Comparison of ENCODE assay signal across 8 mouse cellular contexts in genomic region chr6:136857186-136857872, GRCm38 (mm10). TPM values are rescaled to one million over a fixed set of nuclear protein-coding genes. Genes with fewer than 3 reads are reported as not detected.
DNase-seq lines count a peak whose midpoint lies in the region; ATAC-seq and TF ChIP-seq lines count a peak whose summit lies in the region.

Gene Art4, minus strand, starts transcription at chr6:136857733.

- H3K9ac ChIP-seq in heart, embryonic 11.5 days (ENCODE audit: low read depth, low read length) = peak within 1 kb of the TSS; percentile 75
- H3K9ac ChIP-seq in limb, embryonic 14.5 days (ENCODE audit: low read depth, low read length, severe bottlenecking) = no peak within 1 kb of the TSS; the same call in 1 of the 2 replicates
- no peak within 1 kb of the TSS for H3K9ac ChIP-seq in forebrain, postnatal 0 days

- peaks cover 14% of the 10 kb centered on the region; the same call in 1 of the 2 replicates for H3K27me3 ChIP-seq in E14TG2a.4 (ENCODE audit: insufficient read depth, low read length)
- H3K27me3 ChIP-seq in heart, embryonic 11.5 days (ENCODE audit: control insufficient read depth, insufficient read depth, low read length) = no peaks in the 10 kb centered on the region
- no peaks in the 10 kb centered on the region for H3K27me3 ChIP-seq in limb, embryonic 14.5 days (ENCODE audit: control insufficient read depth, insufficient read depth, low read length)
- H3K27me3 ChIP-seq in forebrain, postnatal 0 days (ENCODE audit: insufficient read depth, low read length) = peaks cover 6% of the 10 kb centered on the region; the same call in 1 of the 2 replicates
- no peaks in the 10 kb centered on the region for H3K27me3 ChIP-seq in cerebellum, adult 2 months (ENCODE audit: control insufficient read depth, insufficient read depth, low read length)

- no peaks in the 10 kb centered on the region for H3K9me3 ChIP-seq in E14TG2a.4 (ENCODE audit: low read length)
- no peaks in the 10 kb centered on the region for H3K9me3 ChIP-seq in heart, embryonic 11.5 days (replicated peaks; ENCODE audit: control insufficient read depth, low read length)
- H3K9me3 ChIP-seq in limb, embryonic 14.5 days (ENCODE audit: control insufficient read depth, low read length) = no peaks in the 10 kb centered on the region
- no peaks in the 10 kb centered on the region for H3K9me3 ChIP-seq in forebrain, postnatal 0 days (ENCODE audit: low read length)

- peak; percentile 87 for ATAC-seq in heart, embryonic 11.5 days (replicated peaks; ENCODE audit: insufficient number of reproducible peaks, low FRiP score, low TSS enrichment)
- ATAC-seq in limb, embryonic 14.5 days (ENCODE audit: low FRiP score, low read depth) = no peak
- ATAC-seq in forebrain, postnatal 0 days = no peak

- H3K27ac ChIP-seq in heart, embryonic 11.5 days (ENCODE audit: low read depth, low read length) = peak within 1 kb of the TSS; percentile 97
- 0 out of 2 replicates have a peak within 1 kb of the TSS, but pooled peaks have one; percentile 28 for H3K27ac ChIP-seq in limb, embryonic 14.5 days (replicated peaks; ENCODE audit: low read depth, low read length)
- no peak within 1 kb of the TSS for H3K27ac ChIP-seq in forebrain, postnatal 0 days (ENCODE audit: low read depth, low read length)
- H3K27ac ChIP-seq in cerebellum, adult 2 months (ENCODE audit: insufficient read depth, low read length) = no peak within 1 kb of the TSS

- TF ChIP-seq POLR2A in limb, embryonic 14.5 days (IDR thresholded peaks at IDR 0.05; ENCODE audit: borderline replicate concordance, extremely low read depth, insufficient read depth, insufficient read length) = no peak
- TF ChIP-seq POLR2A in cerebellum, adult 2 months (IDR thresholded peaks at IDR 0.05; ENCODE audit: borderline replicate concordance, insufficient read depth, low read length) = no peak

- no peaks in the 10 kb centered on the region for H3K36me3 ChIP-seq in E14TG2a.4 (ENCODE audit: insufficient read depth, low read length)
- H3K36me3 ChIP-seq in heart, embryonic 11.5 days (ENCODE audit: control insufficient read depth, insufficient read depth, low read length) = no peaks in the 10 kb centered on the region
- no peaks in the 10 kb centered on the region for H3K36me3 ChIP-seq in limb, embryonic 14.5 days (ENCODE audit: control insufficient read depth, insufficient read depth, low read length)
- H3K36me3 ChIP-seq in forebrain, postnatal 0 days (ENCODE audit: insufficient read depth) = no peaks in the 10 kb centered on the region

- peak within 1 kb of the TSS; percentile 57 for H3K4me2 ChIP-seq in heart, embryonic 11.5 days
- no peak within 1 kb of the TSS; the same call in 1 of the 2 replicates for H3K4me2 ChIP-seq in limb, embryonic 14.5 days (replicated peaks; ENCODE audit: low read depth, low read length, severe bottlenecking)
- H3K4me2 ChIP-seq in forebrain, postnatal 0 days (ENCODE audit: low read depth) = no peak within 1 kb of the TSS

- 18% methylated on average over 18 of the region's 18 CpGs for WGBS in heart, embryonic 11.5 days (ENCODE audit: insufficient replicate concordance)
- 60% methylated on average over 18 of the region's 18 CpGs for WGBS in limb, embryonic 14.5 days
- 79% methylated on average over 18 of the region's 18 CpGs for WGBS in forebrain, postnatal 0 days
- 74% methylated on average over 18 of the region's 18 CpGs for WGBS in cerebellum, adult 2 months

- TF ChIP-seq CTCF in E14TG2a.4 (conservative IDR thresholded peaks at IDR 0.05; ENCODE audit: low read length) = no peak
- no peak for TF ChIP-seq CTCF in forebrain, postnatal 0 days (IDR thresholded peaks at IDR 0.05; ENCODE audit: low read depth)
- no peak for TF ChIP-seq CTCF in cerebellum, adult 2 months (IDR thresholded peaks at IDR 0.05; ENCODE audit: borderline replicate concordance, insufficient read depth, low read depth, low read length)

- DNase-seq in adrenal gland, postnatal 36 days = peak; percentile 22 to 36
- no peak for DNase-seq in limb, embryonic 14.5 days (ENCODE audit: low spot score)
- peak; percentile 80 to 87 for DNase-seq in spleen, postnatal 10 days (ENCODE audit: low spot score in 2 of 2)
- DNase-seq in cerebellum, postnatal 4 days (ENCODE audit: low spot score in 2 of 2) = no peak
- DNase-seq in forebrain, postnatal 0 days = no peak
- DNase-seq in cerebellum, adult 2 months = no peak

- H3K4me1 ChIP-seq in E14TG2a.4 (replicated peaks; ENCODE audit: low read depth, low read length) = peaks cover 20% of the 10 kb centered on the region
- H3K4me1 ChIP-seq in heart, embryonic 11.5 days (ENCODE audit: control insufficient read depth, insufficient read depth, low read length) = peaks cover 48% of the 10 kb centered on the region
- peaks cover 19% of the 10 kb centered on the region for H3K4me1 ChIP-seq in limb, embryonic 14.5 days (ENCODE audit: control insufficient read depth, insufficient read depth, low read length)
- no peaks in the 10 kb centered on the region for H3K4me1 ChIP-seq in forebrain, postnatal 0 days (ENCODE audit: insufficient read depth)
- H3K4me1 ChIP-seq in cerebellum, adult 2 months (ENCODE audit: control insufficient read depth, insufficient read depth, low read length) = no peaks in the 10 kb centered on the region

- peak within 1 kb of the TSS; percentile 52; the same call in 1 of the 2 replicates for H3K4me3 ChIP-seq in E14TG2a.4 (replicated peaks; ENCODE audit: low read length)
- H3K4me3 ChIP-seq in heart, embryonic 11.5 days (ENCODE audit: low read depth, low read length) = peak within 1 kb of the TSS; percentile 38
- H3K4me3 ChIP-seq in limb, embryonic 14.5 days (replicated peaks; ENCODE audit: low read length) = peak within 1 kb of the TSS; percentile 7; the same call in 1 of the 2 replicates
- H3K4me3 ChIP-seq in forebrain, postnatal 0 days (ENCODE audit: low read depth, low read length) = no peak within 1 kb of the TSS
- no peak within 1 kb of the TSS for H3K4me3 ChIP-seq in cerebellum, adult 2 months (replicated peaks; ENCODE audit: insufficient read depth, low read depth, low read length)

RNA-seq across cellular contexts. Expression of gene Art4, which starts in this region (rescaled TPM):
- total RNA-seq in adrenal gland, postnatal 36 days (2021) = 1 to 10 TPM; 3.6 to 6.0 TPM
- polyA plus RNA-seq in heart, embryonic 11.5 days (2014; fragmentation: Nextera tagmentation; extraction: Ambion mirVana) = 13.2 and 15.1 TPM in 2 replicates
- 2.2 and 3.1 TPM in 2 replicates for polyA plus RNA-seq in limb, embryonic 14.5 days (2012; rRNA removed)
- polyA plus RNA-seq in limb, embryonic 14.5 days (2014; fragmentation: Nextera tagmentation; extraction: Ambion mirVana) = 2.6 and 2.8 TPM in 2 replicates
- not detected in 2 replicates for total RNA-seq in forebrain, postnatal 0 days (2014; rRNA removed)
- 0.13 and 0.23 TPM in 2 replicates for polyA plus RNA-seq in forebrain, postnatal 0 days (2015; fragmentation: Nextera tagmentation; extraction: Ambion mirVana)
- 0.16 and 0.29 TPM in 2 replicates for polyA plus RNA-seq in cerebellum, adult 2 months (2012; rRNA removed)

Comparison
In these comparisons a context has a peak if more than half of its experiments do, and no peak if none do; other contexts are left out.
1. H3K4me3 ChIP-seq: peak in E14TG2a.4 (single experiment), heart, embryonic 11.5 days (single experiment) and limb, embryonic 14.5 days (single experiment); none in forebrain, postnatal 0 days (single experiment) and cerebellum, adult 2 months (single experiment).
2. DNase-seq: peak in adrenal gland, postnatal 36 days (2 of 2) and spleen, postnatal 10 days (2 of 2); none in limb, embryonic 14.5 days (single experiment), cerebellum, postnatal 4 days (0 of 2), forebrain, postnatal 0 days (single experiment) and cerebellum, adult 2 months (0 of 2).
3. H3K27ac ChIP-seq: peak in heart, embryonic 11.5 days (single experiment) and limb, embryonic 14.5 days (single experiment); none in forebrain, postnatal 0 days (single experiment) and cerebellum, adult 2 months (single experiment).